ENCODE assay signal across 16 mouse cellular contexts in genomic region chrX:48441954-48442353, GRCm38 (mm10). TPM values are rescaled to one million over a fixed set of nuclear protein-coding genes. Genes with fewer than 3 reads are reported as not detected.
DNase-seq lines count a peak whose midpoint lies in the region.
"Had no signal": no experiment of that assay in that cellular context is flagged by ENCODE, and none has a peak within 500 bp of the region (broad histone marks: within the 10 kb centered on the region; RNA-seq: fewer than 3 reads in every experiment).

No protein-coding gene starts in this region.

- peak; percentile 48 for DNase-seq in gastrocnemius, adult 18-20 months (ENCODE audit: low spot score)
- no peak for DNase-seq in gastrocnemius, adult 8-10 months (ENCODE audit: low spot score in 2 of 2)
- peak; percentile 93 for DNase-seq in heart, adult 11 months
- no peak for DNase-seq in heart, postnatal 25 days (ENCODE audit: low spot score)
- DNase-seq in 3134 (ENCODE audit: extremely low read depth, insufficient read length, low spot score) (peak; percentile 51), NIH3T3 (ENCODE audit: low read depth) (peak; percentile 79)
- no peak for DNase-seq in spleen, postnatal 14 days (ENCODE audit: low spot score in 2 of 2)
- DNase-seq in layer of hippocampus, postnatal 25 days (ENCODE audit: extremely low spot score in 1 of 2, low spot score in 1 of 2): no peak
- DNase-seq: adrenal gland, postnatal 10 days; adrenal gland, postnatal 36 days; cerebellum, adult 18-20 months; cerebellum, adult 9-10 months; cerebellum, postnatal 14 days; heart, postnatal 14 days; kidney, adult 18-20 months; kidney, adult 9 months had no signal

- intact Hi-C loops in heart, postnatal 25 days (cut with DNase I): no loop called here

RNA-seq across cellular contexts. Expression of gene Elf4, which starts 21.0 kb away (rescaled TPM):
- 1 to 10 TPM; 1.6 to 2.3 TPM for total RNA-seq in gastrocnemius, adult 18-20 months (2021)
- 1 to 10 TPM in 2 of 4 experiments, under 1 TPM in 2; 0.70 to 1.9 (median 1.1) TPM for total RNA-seq in gastrocnemius, adult 8-10 months (2022)
- 1 to 10 TPM; 6.0 to 6.4 TPM for total RNA-seq in heart, postnatal 25 days (2021)
- under 1 TPM; 0.47 to 0.73 TPM for total RNA-seq in layer of hippocampus, postnatal 25 days (2021)

Comparison
In these comparisons a context has a peak if more than half of its experiments do, and no peak if none do; other contexts are left out.
1. DNase-seq: peak in gastrocnemius, adult 18-20 months (single experiment), heart, adult 11 months (single experiment), 3134 (single experiment) and NIH3T3 (single experiment); none in gastrocnemius, adult 8-10 months (0 of 2), heart, postnatal 25 days (single experiment), spleen, postnatal 14 days (0 of 2) and layer of hippocampus, postnatal 25 days (0 of 2).